Mouse (Mus musculus) spleen, postnatal 0 days (tissue): Measurements from ENCODE around the gene Olfr170. TPM values are rescaled to one million over a fixed set of nuclear protein-coding genes. Genes with fewer than 3 reads are reported as not detected.

ENCODE experiments used
- polyA plus RNA-seq: library from polyadenylated mRNA; unstranded; fragments of >200 nt; fragmentation: Nextera tagmentation; extraction: Ambion mirVana; gene quantifications from 2 replicates; pipeline ENCODE4 v1.2.1, GENCODE M21; 2015

The Olfr170 gene
- not detected in 2 replicates for polyA plus RNA-seq

DNA sequence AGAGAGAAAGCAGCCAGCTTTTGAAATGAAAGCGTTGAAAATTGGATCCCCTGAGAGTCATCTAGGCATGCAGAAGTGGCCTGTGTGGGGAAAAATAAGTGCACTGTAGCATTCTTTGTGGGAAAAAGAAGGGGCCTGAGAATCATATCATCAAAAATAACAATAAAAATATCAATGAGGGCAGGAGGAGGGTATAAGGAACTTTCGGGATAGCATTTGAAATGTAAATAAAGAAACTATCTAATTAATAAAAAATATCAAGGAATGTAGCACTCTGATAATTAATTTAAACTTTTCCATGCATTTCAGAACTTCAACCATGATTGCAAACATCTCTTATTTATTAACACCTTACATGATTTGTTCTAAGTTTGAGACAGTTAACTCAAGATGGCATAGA lies at the start of gene Olfr170:
TSS of gene Olfr170 (minus strand) at position 101 of the 400 bp plus-strand sequence.

DNA sequence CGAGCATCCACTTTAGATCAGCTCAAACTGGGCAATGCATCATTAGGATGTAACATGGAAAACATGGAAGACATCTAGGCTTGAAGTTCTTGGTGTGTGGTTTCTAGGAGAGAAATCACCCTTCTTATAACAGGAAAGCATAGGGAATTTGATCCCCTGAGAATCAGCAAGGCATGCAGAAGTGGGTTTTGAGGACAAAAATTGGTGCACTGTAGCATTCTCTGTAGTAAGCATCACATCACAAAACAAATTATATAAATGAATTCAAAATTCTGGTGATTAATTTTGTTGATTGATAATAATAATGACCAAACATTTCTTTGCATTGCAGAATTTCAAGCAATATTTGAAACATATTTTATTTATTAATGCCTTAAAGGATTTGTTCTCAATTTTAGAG lies 18.1 kb upstream of the Olfr170 start, which contains the start of gene Olfr171:
TSS of gene Olfr171 (minus strand) at position 101 of the 400 bp plus-strand sequence.

GRCm38 (mm10) chr16:19571709-19572108 lies 40.0 kb downstream of the Olfr170 start, which contains the start of gene Olfr169:
Olfr169 (minus strand) TSS chr16:19571809.

Other genes with a start within 250 kb of the Olfr170 start
- gene Olfr165, start 188.7 kb downstream of the Olfr170 start, polyA plus RNA-seq: not detected in 2 replicates
- gene Olfr166, start 128.2 kb downstream of the Olfr170 start, polyA plus RNA-seq: not detected in 2 replicates
- gene Olfr167, start 89.6 kb downstream of the Olfr170 start, polyA plus RNA-seq: not detected in 2 replicates
- not detected in 2 replicates for gene Olfr168, start 76.3 kb downstream of the Olfr170 start, polyA plus RNA-seq
- not detected in 2 replicates for gene Olfr169, start 40.1 kb downstream of the Olfr170 start, polyA plus RNA-seq
- not detected in 2 replicates for gene Olfr171, start 18.0 kb upstream of the Olfr170 start, polyA plus RNA-seq
- 0.04 TPM in 1 of 2 replicates, not detected in the other for gene Lamp3, start 94.5 kb upstream of the Olfr170 start, polyA plus RNA-seq
- gene B3gnt5, start 148.3 kb upstream of the Olfr170 start, polyA plus RNA-seq: 2.7 and 3.6 TPM in 2 replicates